In genomic region chr17:52182706-52183105, GRCm38 (mm10) we compare ENCODE assay signal across 9 mouse cellular contexts.
DNase-seq lines count a peak whose midpoint lies in the region; ATAC-seq and TF ChIP-seq lines count a peak whose summit lies in the region.
"Had no signal": no experiment of that assay in that cellular context is flagged by ENCODE, and none has a peak within 500 bp of the region (broad histone marks: within the 10 kb centered on the region; RNA-seq: fewer than 3 reads in every experiment).

No protein-coding gene starts in this region.

- no peak overlapping the region for H3K4me3 ChIP-seq in intestine, postnatal 0 days (ENCODE audit: low read depth, low read length)
- H3K4me3 ChIP-seq in intestine, embryonic 16.5 days (ENCODE audit: low read length): no peak overlapping the region
- no peak overlapping the region for H3K4me3 ChIP-seq in neural tube, embryonic 11.5 days (ENCODE audit: low read depth, low read length)
- H3K4me3 ChIP-seq: embryonic facial prominence, embryonic 15.5 days; limb, embryonic 13.5 days had no signal

- peak; percentile 58 for TF ChIP-seq CTCF in intestine, postnatal 0 days (IDR thresholded peaks at IDR 0.05; ENCODE audit: low read depth)

- H3K27ac ChIP-seq in intestine, postnatal 0 days (ENCODE audit: low read depth, low read length): no peak overlapping the region
- no peak overlapping the region for H3K27ac ChIP-seq in intestine, embryonic 16.5 days (ENCODE audit: low read length)
- no peak overlapping the region for H3K27ac ChIP-seq in neural tube, embryonic 11.5 days (ENCODE audit: low read depth, low read length)
- H3K27ac ChIP-seq: embryonic facial prominence, embryonic 15.5 days; limb, embryonic 13.5 days had no signal

- H3K27me3 ChIP-seq in intestine, postnatal 0 days (replicated peaks; ENCODE audit: control insufficient read depth, insufficient read depth, low read length): no peaks in the 10 kb centered on the region
- H3K27me3 ChIP-seq in intestine, embryonic 16.5 days (replicated peaks; ENCODE audit: control insufficient read depth, insufficient read depth, low read length): no peaks in the 10 kb centered on the region
- no peaks in the 10 kb centered on the region for H3K27me3 ChIP-seq in neural tube, embryonic 11.5 days (ENCODE audit: control insufficient read depth, insufficient read depth, low read length)
- H3K27me3 ChIP-seq: embryonic facial prominence, embryonic 15.5 days; limb, embryonic 13.5 days had no signal

- 27% methylated on average over 3 of the region's 3 CpGs for WGBS in intestine, postnatal 0 days
- WGBS in intestine, embryonic 16.5 days: 31% methylated on average over 3 of the region's 3 CpGs
- WGBS in neural tube, embryonic 11.5 days: 36% methylated on average over 3 of the region's 3 CpGs

- no peaks in the 10 kb centered on the region for H3K36me3 ChIP-seq in intestine, postnatal 0 days (ENCODE audit: control insufficient read depth, insufficient read depth)
- H3K36me3 ChIP-seq in intestine, embryonic 16.5 days (ENCODE audit: control insufficient read depth, insufficient read depth, low read length): no peaks in the 10 kb centered on the region
- H3K36me3 ChIP-seq in neural tube, embryonic 11.5 days (ENCODE audit: control insufficient read depth, insufficient read depth, low read length): no peaks in the 10 kb centered on the region
- H3K36me3 ChIP-seq: embryonic facial prominence, embryonic 15.5 days; limb, embryonic 13.5 days had no signal

- no peak overlapping the region for H3K4me2 ChIP-seq in intestine, postnatal 0 days (replicated peaks; ENCODE audit: low read depth)
- H3K4me2 ChIP-seq in intestine, embryonic 16.5 days (ENCODE audit: low read depth, low read length): no peak overlapping the region
- no peak overlapping the region for H3K4me2 ChIP-seq in neural tube, embryonic 11.5 days (ENCODE audit: low read depth)
- H3K4me2 ChIP-seq: embryonic facial prominence, embryonic 15.5 days; limb, embryonic 13.5 days had no signal

- peak; percentile 70 to 79 for DNase-seq in CD8-positive naive resting alpha-beta T cell, adult 2 months (ENCODE audit: low read depth in 2 of 2, low spot score in 2 of 2)
- peak; percentile 37 for DNase-seq in hindlimb bud, embryonic 11.5 days (ENCODE audit: extremely low spot score, low read depth, low spot score)
- DNase-seq in neural tube, embryonic 11.5 days (ENCODE audit: low spot score): peak; percentile 24
- peak; percentile 82 for DNase-seq in urinary bladder, postnatal 14 days (ENCODE audit: low spot score)

- no peaks in the 10 kb centered on the region for H3K4me1 ChIP-seq in intestine, postnatal 0 days (replicated peaks; ENCODE audit: control insufficient read depth, insufficient read depth, low read length)
- H3K4me1 ChIP-seq in intestine, embryonic 16.5 days (ENCODE audit: control insufficient read depth, insufficient read depth, low read length): no peaks in the 10 kb centered on the region
- no peaks in the 10 kb centered on the region for H3K4me1 ChIP-seq in neural tube, embryonic 11.5 days (ENCODE audit: control insufficient read depth, insufficient read depth, low read length)
- H3K4me1 ChIP-seq: embryonic facial prominence, embryonic 15.5 days; limb, embryonic 13.5 days had no signal

- no peak overlapping the region for H3K9ac ChIP-seq in intestine, postnatal 0 days (ENCODE audit: low read depth, low read length)
- H3K9ac ChIP-seq in intestine, embryonic 16.5 days (ENCODE audit: low read depth, low read length): no peak overlapping the region
- H3K9ac ChIP-seq in neural tube, embryonic 11.5 days (ENCODE audit: low read length): no peak overlapping the region
- H3K9ac ChIP-seq: embryonic facial prominence, embryonic 15.5 days; limb, embryonic 13.5 days had no signal

- no peaks in the 10 kb centered on the region for H3K9me3 ChIP-seq in intestine, postnatal 0 days (ENCODE audit: control insufficient read depth)
- H3K9me3 ChIP-seq in intestine, embryonic 16.5 days (ENCODE audit: control insufficient read depth, low read length): no peaks in the 10 kb centered on the region
- no peaks in the 10 kb centered on the region for H3K9me3 ChIP-seq in neural tube, embryonic 11.5 days (ENCODE audit: control insufficient read depth, low read length)
- H3K9me3 ChIP-seq: embryonic facial prominence, embryonic 15.5 days had no signal

- no peak for ATAC-seq in intestine, postnatal 0 days
- no peak for ATAC-seq in intestine, embryonic 16.5 days
- peak; percentile 87 for ATAC-seq in activated CD4-positive, CD25-positive, alpha-beta regulatory T cell, adult 4 months
- no peak; the same call in 1 of the 2 replicates for ATAC-seq in neural tube, embryonic 11.5 days (ENCODE audit: insufficient read depth, low FRiP score, low TSS enrichment)

Comparison
In these comparisons a context has a peak if more than half of its experiments do, and no peak if none do; other contexts are left out.
1. DNase-seq: peak in every context shown above with its lines; median percentile 82 in urinary bladder, postnatal 14 days; 74 in CD8-positive naive resting alpha-beta T cell, adult 2 months; 37 in hindlimb bud, embryonic 11.5 days; 24 in neural tube, embryonic 11.5 days.